Mouse (Mus musculus): Measurements from ENCODE around the gene AY761184. TPM values are rescaled to one million over a fixed set of nuclear protein-coding genes. Genes with fewer than 3 reads are reported as not detected.
"Not testable (repeated sequence)": the region's sequence is repeated elsewhere in the genome, so short reads cannot be mapped to it uniquely, and the experiment has no call there.

The AY761184 gene
- not detected for total RNA-seq (2021)

GRCm38 (mm10) chr8:21703545-21703944, at the start of gene AY761184:
Gene AY761184, minus strand, starts transcription at chr8:21703645.
- DNase-seq; intact Hi-C loops (cut with DNase I): not testable (repeated sequence)

- DNase-seq; intact Hi-C loops (cut with DNase I): not testable (repeated sequence)
Observed at GRCm38 (mm10) chr8:21665497-21665896, 37.9 kb downstream of the AY761184 start, which contains the start of gene Defa34. Gene Defa34, plus strand, starts transcription at chr8:21665797.

- intact Hi-C loops (cut with DNase I); DNase-seq: not testable (repeated sequence)
Observed at GRCm38 (mm10) chr8:21655480-21655879, 48.0 kb downstream of the AY761184 start, which contains the start of gene Defa17. Gene Defa17, plus strand, starts transcription at chr8:21655780.

Other genes starting within 250 kb of the AY761184 start
- gene Gm7849, start 247.1 kb downstream of the AY761184 start, total RNA-seq (2021): not detected
- gene Defa20, start 194.4 kb downstream of the AY761184 start, total RNA-seq (2021): not detected
- not detected for gene Defa32, start 174.6 kb downstream of the AY761184 start, total RNA-seq (2021)
- gene Defa37, start 138.3 kb downstream of the AY761184 start, total RNA-seq (2021): not detected
- gene Defa28, start 120.6 kb downstream of the AY761184 start, total RNA-seq (2021): not detected
- not detected for gene Gm7861, start 109.1 kb downstream of the AY761184 start, total RNA-seq (2021)
- gene Defa26, start 85.5 kb downstream of the AY761184 start, total RNA-seq (2021): not detected
- gene Defa17, start 47.9 kb downstream of the AY761184 start, total RNA-seq (2021): not detected
- not detected for gene Defa34, start 37.8 kb downstream of the AY761184 start, total RNA-seq (2021)
- not detected for gene Defa24, start 30.8 kb upstream of the AY761184 start, total RNA-seq (2021)
- not detected for gene Defb50, start 119.9 kb upstream of the AY761184 start, total RNA-seq (2021)
- not detected for gene Defb2, start 136.3 kb upstream of the AY761184 start, total RNA-seq (2021)
- not detected for gene Defb10, start 155.3 kb upstream of the AY761184 start, total RNA-seq (2021)
- gene Defb9, start 181.8 kb upstream of the AY761184 start, total RNA-seq (2021): not detected
- not detected for gene Defb11, start 202.8 kb upstream of the AY761184 start, total RNA-seq (2021)
- gene Defb15, start 229.1 kb upstream of the AY761184 start, total RNA-seq (2021): not detected
- gene Defb35, start 234.7 kb upstream of the AY761184 start, total RNA-seq (2021): not detected
- not detected for gene Defb13, start 243.1 kb upstream of the AY761184 start, total RNA-seq (2021)

All from left cerebral cortex, postnatal 4 days (tissue).